Mouse (Mus musculus): Measurements from ENCODE around the gene St3gal4. TPM values are rescaled to one million over a fixed set of nuclear protein-coding genes. Genes with fewer than 3 reads are reported as not detected.

The St3gal4 gene
- polyA plus RNA-seq, 1 experiment from 2014 or later: 13.5 TPM

DNA sequence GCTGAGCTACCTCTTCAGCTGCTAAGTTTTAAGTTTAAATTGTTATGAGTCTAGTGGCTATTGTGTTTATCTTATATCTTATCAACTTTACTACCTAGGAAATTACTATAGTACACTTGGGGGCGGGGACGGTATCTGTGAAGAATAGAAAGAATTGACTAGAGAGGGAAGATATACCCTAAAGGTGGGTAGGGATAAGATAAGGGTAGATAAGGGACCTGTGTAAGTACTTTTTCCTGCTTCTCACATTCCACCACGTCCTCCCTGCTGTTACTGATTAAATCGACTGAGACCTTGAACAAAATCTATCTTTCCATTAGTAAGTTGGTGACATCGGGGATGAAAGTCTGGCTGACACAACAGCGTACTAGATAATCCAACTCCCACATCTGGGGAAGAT lies 70.6 kb downstream of the St3gal4 start:
- DNase-seq (ENCODE audit: low spot score): no peak
- H3K9me3 ChIP-seq (ENCODE audit: control insufficient read depth, low read length): no peaks in the 10 kb centered on the region
- H3K4me3 ChIP-seq (replicated peaks; ENCODE audit: low read length): no peak overlapping the region
- no peak overlapping the region for H3K27ac ChIP-seq
- H3K36me3 ChIP-seq (replicated peaks; ENCODE audit: control insufficient read depth, insufficient read depth): peaks cover 11% of the 10 kb centered on the region; the same call in 1 of the 2 replicates
- no peak overlapping the region for H3K9ac ChIP-seq
- H3K4me2 ChIP-seq (replicated peaks): no peak overlapping the region
- peaks cover 10% of the 10 kb centered on the region for H3K4me1 ChIP-seq (replicated peaks; ENCODE audit: control insufficient read depth, insufficient read depth, low read length)
- ATAC-seq (ENCODE audit: low FRiP score): no peak
- 93% methylated on average over 6 of the region's 6 CpGs for WGBS
- no peaks in the 10 kb centered on the region for H3K27me3 ChIP-seq (ENCODE audit: control insufficient read depth, insufficient read depth, low read length)

DNA sequence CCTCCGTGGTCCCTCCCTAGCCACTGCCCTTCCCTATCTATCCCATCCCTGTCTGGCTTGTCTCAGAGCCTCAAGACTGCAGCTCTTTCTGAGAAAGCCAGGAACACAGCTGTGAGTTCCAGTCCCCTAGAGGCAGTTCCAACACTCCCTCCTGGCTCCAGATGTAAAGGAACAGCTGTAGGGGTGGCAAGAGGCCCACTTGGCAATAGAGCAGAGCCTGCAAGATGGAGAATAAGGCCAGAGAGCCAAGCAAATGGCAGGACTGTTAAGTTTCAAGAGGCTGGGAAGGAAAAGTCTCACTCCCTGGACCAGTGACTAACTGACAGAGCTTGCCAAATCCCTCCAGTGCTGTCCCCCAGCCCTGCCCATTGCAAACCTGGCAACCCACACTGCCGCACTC lies 73.3 kb downstream of the St3gal4 start:
- WGBS: 85% methylated on average over 2 of the region's 2 CpGs
- ATAC-seq (ENCODE audit: low FRiP score): peak; percentile 27

DNA sequence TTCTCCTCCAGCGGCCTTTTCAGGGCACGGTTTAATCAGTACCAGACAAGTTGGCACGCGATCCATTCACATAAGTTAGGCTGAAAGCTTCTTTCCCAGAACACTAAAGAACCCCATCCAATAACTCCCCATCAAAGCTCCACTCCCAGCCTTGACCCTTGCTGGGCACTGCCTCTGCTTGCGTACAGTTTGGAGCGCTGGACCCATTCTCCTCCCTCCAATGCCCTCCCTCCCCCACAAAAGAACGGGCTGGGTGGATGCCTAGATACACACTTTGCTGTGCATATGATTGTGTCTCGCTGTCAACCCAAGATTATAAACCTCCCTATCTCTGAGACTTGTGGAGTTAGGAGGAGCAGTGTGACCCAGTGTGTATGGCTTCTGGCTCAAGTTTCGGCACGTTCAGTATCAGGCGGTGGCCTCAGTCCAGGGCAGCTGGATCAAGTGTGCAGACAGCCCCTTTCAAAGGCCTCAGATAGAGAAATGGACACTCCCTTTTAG lies 74.0 kb downstream of the St3gal4 start:
- no peak for ATAC-seq (ENCODE audit: low FRiP score)
- Histone ChIP-seq H3K27me3 (ENCODE audit: control insufficient read depth, insufficient read depth, low read length) (no peaks in the 10 kb centered on the region), H3K36me3 (replicated peaks; ENCODE audit: control insufficient read depth, insufficient read depth) (0 out of 2 replicates have a peak, but pooled peaks cover 5% of the 10 kb centered on the region), H3K4me1 (replicated peaks; ENCODE audit: control insufficient read depth, insufficient read depth, low read length) (peaks cover 10% of the 10 kb centered on the region), H3K9ac (no peak overlapping the region), H3K4me2 (replicated peaks) (no peak overlapping the region), H3K4me3 (replicated peaks; ENCODE audit: low read length) (no peak overlapping the region), H3K27ac (no peak overlapping the region), H3K9me3 (ENCODE audit: control insufficient read depth, low read length) (no peaks in the 10 kb centered on the region)
- WGBS: 62% methylated on average over 11 of the region's 11 CpGs
- no peak for DNase-seq (ENCODE audit: low spot score)

More for the DNA sequence above, 73.3 kb downstream of the St3gal4 start:
- H3K27ac ChIP-seq: no peak overlapping the region
- H3K36me3 ChIP-seq (replicated peaks; ENCODE audit: control insufficient read depth, insufficient read depth): 0 out of 2 replicates have a peak, but pooled peaks cover 5% of the 10 kb centered on the region
- H3K27me3 ChIP-seq (ENCODE audit: control insufficient read depth, insufficient read depth, low read length): no peaks in the 10 kb centered on the region
- H3K4me3 ChIP-seq (replicated peaks; ENCODE audit: low read length): no peak overlapping the region
- peaks cover 10% of the 10 kb centered on the region for H3K4me1 ChIP-seq (replicated peaks; ENCODE audit: control insufficient read depth, insufficient read depth, low read length)
- no peak overlapping the region for H3K4me2 ChIP-seq (replicated peaks)
- H3K9ac ChIP-seq: no peak overlapping the region
- no peak for DNase-seq (ENCODE audit: low spot score)
- no peaks in the 10 kb centered on the region for H3K9me3 ChIP-seq (ENCODE audit: control insufficient read depth, low read length)

DNA sequence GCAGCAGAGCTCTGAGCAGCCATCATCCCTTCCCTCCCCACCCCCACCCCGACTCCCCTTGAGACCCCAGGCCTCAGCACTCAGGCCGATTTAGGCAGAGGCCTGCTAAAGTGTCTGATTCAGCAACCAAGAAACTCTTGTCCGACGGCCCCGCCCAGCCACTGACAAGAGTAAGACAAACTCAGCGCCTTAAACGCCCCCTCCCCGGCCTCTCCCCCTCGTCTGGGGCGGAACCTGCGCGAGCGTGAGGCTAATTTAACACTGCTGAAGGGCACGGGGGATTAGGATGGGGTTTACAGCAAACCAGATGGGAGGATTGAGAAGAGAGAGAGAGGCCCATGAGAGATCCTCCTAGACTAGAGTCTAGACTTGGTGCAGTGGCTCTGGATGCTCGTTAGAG lies 74.6 kb downstream of the St3gal4 start:
- Histone ChIP-seq H3K9me3 (ENCODE audit: control insufficient read depth, low read length) (no peaks in the 10 kb centered on the region), H3K27ac (no peak overlapping the region; the same call in 1 of the 2 replicates), H3K4me3 (replicated peaks; ENCODE audit: low read length) (no peak overlapping the region), H3K27me3 (ENCODE audit: control insufficient read depth, insufficient read depth, low read length) (no peaks in the 10 kb centered on the region), H3K9ac (no peak overlapping the region), H3K4me2 (replicated peaks) (no peak overlapping the region), H3K36me3 (replicated peaks; ENCODE audit: control insufficient read depth, insufficient read depth) (0 out of 2 replicates have a peak, but pooled peaks cover 5% of the 10 kb centered on the region), H3K4me1 (replicated peaks; ENCODE audit: control insufficient read depth, insufficient read depth, low read length) (peaks cover 10% of the 10 kb centered on the region)
- WGBS: 9% methylated on average over 15 of the region's 15 CpGs
- ATAC-seq (ENCODE audit: low FRiP score): no peak
- no peak for DNase-seq (ENCODE audit: low spot score)

DNA sequence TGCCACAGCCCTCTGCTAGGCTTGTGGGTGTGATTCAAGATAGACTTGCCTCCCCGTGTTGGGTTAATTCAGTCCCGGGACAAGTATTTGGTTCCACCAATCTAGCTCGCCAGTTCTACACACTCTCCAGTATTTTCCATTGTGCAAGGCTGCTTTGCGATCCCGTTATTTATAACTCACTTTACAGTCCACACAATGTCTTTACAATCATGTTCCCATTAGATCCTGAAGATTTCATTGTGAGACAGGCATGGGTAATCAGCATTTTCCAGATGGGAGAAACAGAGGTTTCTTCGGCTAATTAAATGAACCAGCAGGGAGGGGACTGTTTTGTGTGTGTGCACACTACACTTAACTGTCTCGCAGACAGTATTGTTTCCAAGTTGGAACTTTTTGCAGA lies 75.4 kb downstream of the St3gal4 start:
- Histone ChIP-seq H3K4me3 (replicated peaks; ENCODE audit: low read length) (no peak overlapping the region), H3K36me3 (replicated peaks; ENCODE audit: control insufficient read depth, insufficient read depth) (0 out of 2 replicates have a peak, but pooled peaks cover 5% of the 10 kb centered on the region), H3K27me3 (ENCODE audit: control insufficient read depth, insufficient read depth, low read length) (no peaks in the 10 kb centered on the region), H3K4me1 (replicated peaks; ENCODE audit: control insufficient read depth, insufficient read depth, low read length) (peaks cover 10% of the 10 kb centered on the region), H3K9ac (no peak overlapping the region), H3K27ac (no peak overlapping the region), H3K4me2 (replicated peaks) (no peak overlapping the region), H3K9me3 (ENCODE audit: control insufficient read depth, low read length) (no peaks in the 10 kb centered on the region)
- peak; percentile 28 for DNase-seq (ENCODE audit: low spot score)
- WGBS: 36% methylated on average over 7 of the region's 7 CpGs
- ATAC-seq (ENCODE audit: low FRiP score): no peak

DNA sequence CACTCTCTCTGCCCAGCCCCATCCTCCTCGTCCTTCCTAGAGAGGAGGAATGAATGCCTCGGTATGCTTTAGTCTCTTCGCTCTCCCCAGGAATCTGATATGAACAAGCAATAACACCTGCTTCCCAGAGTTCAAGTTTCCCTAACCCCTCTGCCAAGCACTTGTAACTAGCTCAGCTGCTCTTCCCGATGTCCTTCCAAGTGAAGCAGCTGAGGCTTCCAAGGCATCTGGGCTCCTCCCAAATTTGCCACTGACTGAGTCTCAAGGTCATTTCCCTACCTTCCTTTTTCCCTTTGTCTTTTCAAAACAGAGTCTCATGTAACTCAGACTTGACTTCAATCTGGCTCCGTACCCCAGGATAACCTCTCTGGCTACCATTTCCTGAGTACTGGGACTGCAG lies 77.6 kb downstream of the St3gal4 start:
- Histone ChIP-seq H3K27ac (no peak overlapping the region), H3K36me3 (replicated peaks; ENCODE audit: control insufficient read depth, insufficient read depth) (no peaks in the 10 kb centered on the region), H3K9me3 (ENCODE audit: control insufficient read depth, low read length) (0 out of 2 replicates have a peak, but pooled peaks cover 6% of the 10 kb centered on the region), H3K27me3 (ENCODE audit: control insufficient read depth, insufficient read depth, low read length) (no peaks in the 10 kb centered on the region), H3K4me2 (replicated peaks) (no peak overlapping the region), H3K4me3 (replicated peaks; ENCODE audit: low read length) (no peak overlapping the region), H3K9ac (no peak overlapping the region), H3K4me1 (replicated peaks; ENCODE audit: control insufficient read depth, insufficient read depth, low read length) (peaks cover 10% of the 10 kb centered on the region)
- 77% methylated on average over 5 of the region's 5 CpGs for WGBS
- DNase-seq (ENCODE audit: low spot score) (no peak), ATAC-seq (ENCODE audit: low FRiP score) (no peak)

DNA sequence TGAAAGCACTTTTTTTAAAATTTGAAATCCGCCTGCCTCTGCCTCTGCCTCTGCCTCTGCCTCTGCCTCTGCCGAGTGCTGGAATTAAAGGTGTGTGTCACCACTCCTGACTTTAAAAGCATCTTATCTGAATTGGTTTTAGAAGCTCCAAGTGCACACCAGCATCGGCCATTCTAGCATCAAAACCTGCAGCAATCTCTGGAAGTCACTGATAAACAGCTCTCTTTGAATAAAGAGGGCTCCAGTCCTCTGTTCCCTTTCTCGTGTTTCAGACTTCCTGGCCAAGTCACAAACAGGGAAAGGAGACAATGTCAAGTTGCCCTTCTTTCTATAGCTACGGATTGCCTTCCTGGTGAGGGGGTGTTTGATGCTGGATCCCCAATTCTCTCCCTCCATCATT lies 79.2 kb downstream of the St3gal4 start:
- no peak overlapping the region for H3K4me2 ChIP-seq (replicated peaks)
- H3K27ac ChIP-seq: no peak overlapping the region
- WGBS: 72% methylated on average over 5 of the region's 5 CpGs
- no peak for ATAC-seq (ENCODE audit: low FRiP score)
- H3K4me1 ChIP-seq (replicated peaks; ENCODE audit: control insufficient read depth, insufficient read depth, low read length): peaks cover 7% of the 10 kb centered on the region
- H3K4me3 ChIP-seq (replicated peaks; ENCODE audit: low read length): no peak overlapping the region
- no peak for DNase-seq (ENCODE audit: low spot score)
- H3K36me3 ChIP-seq (replicated peaks; ENCODE audit: control insufficient read depth, insufficient read depth): 0 out of 2 replicates have a peak, but pooled peaks cover 4% of the 10 kb centered on the region
- H3K9ac ChIP-seq: no peak overlapping the region
- H3K27me3 ChIP-seq (ENCODE audit: control insufficient read depth, insufficient read depth, low read length): no peaks in the 10 kb centered on the region
- H3K9me3 ChIP-seq (ENCODE audit: control insufficient read depth, low read length): 0 out of 2 replicates have a peak, but pooled peaks cover 6% of the 10 kb centered on the region

DNA sequence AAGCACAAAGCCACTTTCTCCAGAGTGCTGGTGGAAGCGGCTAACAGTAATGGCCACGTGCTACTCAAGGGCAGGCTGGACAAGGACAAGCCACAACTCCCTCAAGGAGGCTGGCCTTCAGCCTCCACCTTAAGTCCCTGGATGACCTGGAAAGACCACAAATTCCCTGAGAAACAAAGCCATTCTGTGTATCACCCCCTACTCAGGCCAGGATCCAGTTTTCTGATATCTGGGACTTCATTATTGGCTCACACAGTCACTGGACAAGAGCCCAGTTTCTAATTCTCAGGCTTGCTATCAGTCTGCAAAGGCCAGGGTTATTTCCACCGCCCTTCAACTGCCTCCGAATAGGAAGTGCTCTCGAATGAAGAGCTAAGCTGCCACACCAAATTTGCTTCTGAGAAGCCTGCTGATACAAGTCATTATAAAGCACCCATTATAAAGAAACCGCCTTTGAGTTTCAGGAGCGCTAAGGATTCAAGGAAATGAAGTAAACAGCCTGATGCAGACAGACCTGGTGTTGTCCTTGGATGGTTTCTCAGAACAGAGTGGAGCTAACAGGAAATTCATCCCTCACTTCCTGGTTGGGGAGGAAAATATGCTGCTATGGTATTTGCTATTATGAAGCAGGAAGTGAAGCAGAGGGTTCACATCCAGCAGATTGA lies 80.0 kb downstream of the St3gal4 start:
- Histone ChIP-seq H3K27ac (0 out of 2 replicates have a peak overlapping the region, but pooled peaks have one; percentile 14), H3K4me3 (replicated peaks; ENCODE audit: low read length) (no peak overlapping the region), H3K9ac (no peak overlapping the region), H3K4me2 (replicated peaks) (no peak overlapping the region), H3K9me3 (ENCODE audit: control insufficient read depth, low read length) (0 out of 2 replicates have a peak, but pooled peaks cover 6% of the 10 kb centered on the region), H3K4me1 (replicated peaks; ENCODE audit: control insufficient read depth, insufficient read depth, low read length) (no peaks in the 10 kb centered on the region; the same call in 1 of the 2 replicates), H3K36me3 (replicated peaks; ENCODE audit: control insufficient read depth, insufficient read depth) (0 out of 2 replicates have a peak, but pooled peaks cover 12% of the 10 kb centered on the region), H3K27me3 (ENCODE audit: control insufficient read depth, insufficient read depth, low read length) (no peaks in the 10 kb centered on the region)
- DNase-seq (ENCODE audit: low spot score) (no peak), ATAC-seq (ENCODE audit: low FRiP score) (no peak)
- 67% methylated on average over 7 of the region's 7 CpGs for WGBS

DNA sequence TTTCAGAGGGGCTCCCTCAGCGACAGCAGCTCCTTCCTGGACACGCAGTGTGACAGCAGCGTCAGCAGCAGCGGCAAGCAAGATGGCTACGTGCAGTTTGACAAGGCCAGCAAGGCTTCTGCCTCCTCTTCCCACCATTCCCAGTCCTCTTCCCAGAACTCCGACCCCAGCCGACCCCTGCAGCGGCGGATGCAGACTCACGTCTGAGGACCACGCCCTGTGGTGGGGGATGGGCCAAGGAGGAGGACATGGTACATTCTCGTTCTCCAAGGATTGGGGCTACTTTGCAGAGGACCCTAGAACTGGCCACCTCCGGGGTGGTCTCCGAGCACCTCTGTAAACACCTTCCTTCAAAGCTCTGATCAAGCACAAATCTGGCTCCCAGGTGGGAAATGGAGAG lies 84.0 kb downstream of the St3gal4 start:
- no peak for ATAC-seq (ENCODE audit: low FRiP score)
- H3K27me3 ChIP-seq (ENCODE audit: control insufficient read depth, insufficient read depth, low read length): no peaks in the 10 kb centered on the region
- 58% methylated on average over 14 of the region's 14 CpGs for WGBS
- H3K4me3 ChIP-seq (replicated peaks; ENCODE audit: low read length): no peak overlapping the region
- H3K4me1 ChIP-seq (replicated peaks; ENCODE audit: control insufficient read depth, insufficient read depth, low read length): no peaks in the 10 kb centered on the region
- H3K36me3 ChIP-seq (replicated peaks; ENCODE audit: control insufficient read depth, insufficient read depth): 0 out of 2 replicates have a peak, but pooled peaks cover 13% of the 10 kb centered on the region
- H3K4me2 ChIP-seq (replicated peaks): no peak overlapping the region
- 0 out of 2 replicates have a peak, but pooled peaks cover 6% of the 10 kb centered on the region for H3K9me3 ChIP-seq (ENCODE audit: control insufficient read depth, low read length)
- no peak for DNase-seq (ENCODE audit: low spot score)
- H3K27ac ChIP-seq: no peak overlapping the region
- H3K9ac ChIP-seq: no peak overlapping the region
